Mouse (Mus musculus) brain, embryonic 18.5 days (tissue): ENCODE data around the gene Heatr6.

Experiments
- DNase-seq: peaks from one replicate; pipeline ENCODE4 v3.0.0-alpha.2; 2012; ENCODE audit warnings: low read depth, low spot score

Gene Heatr6

DNA sequence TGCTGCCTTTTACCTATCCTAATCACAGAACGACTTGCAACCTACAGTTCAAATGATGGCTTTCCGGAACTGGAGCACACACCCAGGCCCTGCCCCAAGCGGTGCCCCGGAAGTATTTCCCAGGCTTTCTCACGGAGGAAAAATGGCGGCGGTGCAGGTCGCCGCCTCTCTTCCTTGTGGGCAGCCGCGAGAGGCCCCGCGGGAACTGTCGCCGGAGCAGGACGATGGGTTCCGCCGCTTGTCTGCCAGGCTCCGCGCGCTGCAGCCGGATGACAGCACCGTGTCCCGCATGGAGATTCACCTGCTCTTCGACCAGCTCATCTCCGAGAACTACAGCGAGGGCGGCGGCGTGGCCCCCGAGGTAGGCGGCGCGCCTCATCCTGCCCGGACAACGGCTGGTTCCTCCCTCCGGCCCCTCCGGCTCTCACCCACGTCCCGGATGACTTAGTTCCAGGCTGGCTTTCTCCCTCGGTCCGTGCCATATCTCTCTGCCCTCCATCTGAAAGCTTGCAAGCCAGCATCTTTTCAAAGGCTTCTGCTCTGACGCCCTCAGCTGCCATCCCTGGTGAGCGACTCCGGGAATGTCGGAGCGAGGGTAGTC lies at the start of gene Heatr6:
TSS of gene Heatr6 (plus strand) at position 116 of the 601 bp plus-strand sequence.
- peak; percentile 82 for DNase-seq

DNA sequence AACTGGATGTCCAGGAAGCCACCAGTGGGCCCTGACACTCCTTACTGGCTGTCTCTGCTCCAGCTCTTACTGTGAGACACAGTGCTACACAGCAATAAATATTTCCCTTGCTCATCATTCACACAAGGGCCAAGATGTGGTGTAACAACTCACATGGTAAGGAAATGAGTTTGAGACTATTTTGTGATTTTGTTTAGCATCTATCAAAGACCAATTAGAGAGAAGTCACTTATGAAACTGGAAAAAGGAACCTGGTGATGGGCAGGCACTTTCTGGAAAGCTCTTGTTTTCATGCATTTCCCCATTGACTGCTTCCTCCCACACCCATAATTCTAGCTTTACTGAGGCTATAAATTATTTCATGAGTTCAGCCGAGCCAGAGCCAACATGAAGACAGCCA lies 49.8 kb upstream of the Heatr6 start, which contains the start of gene Wfdc17:
TSS of gene Wfdc17 (plus strand) at position 287 of the 400 bp plus-strand sequence.
- DNase-seq, result no peak

DNA sequence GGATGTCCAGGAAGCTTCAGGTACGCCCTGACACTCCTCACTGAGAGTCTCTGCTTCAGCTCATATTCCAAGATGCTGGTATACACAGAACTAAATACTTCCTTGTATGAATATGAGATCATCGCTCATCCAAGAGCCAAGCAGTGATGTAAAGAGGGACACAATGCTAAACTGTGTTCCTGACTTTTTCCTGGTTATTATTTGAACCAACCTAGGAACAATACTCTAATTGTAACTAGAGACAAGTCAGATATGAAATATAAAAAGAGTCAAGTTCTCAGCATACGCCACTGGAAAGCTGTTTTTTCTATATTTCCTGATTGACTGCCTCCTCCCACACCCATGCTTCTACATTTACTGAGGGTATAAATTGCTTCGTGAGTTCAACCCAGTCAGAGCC lies 44.8 kb upstream of the Heatr6 start, which contains the start of gene Wfdc18:
TSS of gene Wfdc18 (plus strand) at position 301 of the 400 bp plus-strand sequence.
- DNase-seq, result no peak

DNA sequence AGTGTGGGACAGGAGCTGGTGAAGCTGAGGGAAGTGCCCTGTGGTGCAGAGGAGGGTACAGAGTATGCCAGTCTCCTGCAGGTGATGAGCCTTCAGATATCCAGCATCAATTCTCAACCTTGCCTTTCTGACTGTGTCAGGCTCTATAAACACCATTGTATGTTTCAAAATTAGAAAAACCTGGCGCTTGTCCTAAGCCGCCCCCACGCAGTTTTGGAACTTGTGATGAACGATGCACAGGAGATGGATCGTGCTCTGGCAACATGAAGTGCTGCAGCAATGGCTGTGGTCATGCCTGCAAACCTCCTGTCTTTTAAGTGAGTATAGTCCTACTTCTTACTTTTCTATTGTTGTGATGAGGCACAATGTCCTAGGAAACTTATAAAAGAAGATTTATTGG lies 43.8 kb upstream of the Heatr6 start:
- no peak for DNase-seq

DNA sequence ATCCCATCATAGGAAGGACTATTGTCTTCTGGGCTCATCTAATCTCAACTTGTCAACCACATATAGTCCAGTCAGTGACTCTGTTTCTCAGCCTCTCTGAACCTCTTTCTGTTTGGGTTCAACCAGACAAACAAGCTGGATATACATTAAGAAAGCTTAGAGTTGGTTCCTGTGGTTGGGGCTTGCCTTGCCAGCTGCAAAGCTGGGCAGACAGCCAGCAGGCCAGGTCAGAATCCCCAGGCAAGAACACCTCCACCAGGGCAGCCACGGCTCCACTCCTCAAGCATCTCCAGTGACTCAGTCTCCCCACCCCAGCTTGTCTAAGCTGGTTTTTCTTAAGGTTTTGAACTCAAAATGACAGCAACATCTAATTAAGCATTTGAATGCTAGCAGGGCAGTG lies 40.8 kb upstream of the Heatr6 start:
- DNase-seq, result no peak

DNA sequence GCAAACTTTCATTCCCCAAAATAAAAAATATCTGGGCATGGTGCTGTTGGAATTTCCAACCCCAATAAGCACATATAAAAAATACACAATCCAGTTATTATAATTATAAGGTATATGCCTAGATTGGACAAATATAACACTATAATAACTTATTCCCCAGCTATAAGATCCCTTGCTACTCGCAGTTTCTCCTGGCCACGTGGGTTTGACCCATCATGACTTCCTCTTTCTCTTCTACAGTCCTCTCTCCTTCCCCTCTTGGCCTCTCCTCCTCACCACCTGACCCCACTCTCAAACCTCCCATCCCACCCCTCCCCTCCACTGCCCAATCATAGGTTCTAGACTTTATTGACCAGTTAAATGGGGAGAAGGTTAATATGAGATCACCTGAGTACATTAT lies 39.6 kb upstream of the Heatr6 start:
- DNase-seq, result no peak

DNA sequence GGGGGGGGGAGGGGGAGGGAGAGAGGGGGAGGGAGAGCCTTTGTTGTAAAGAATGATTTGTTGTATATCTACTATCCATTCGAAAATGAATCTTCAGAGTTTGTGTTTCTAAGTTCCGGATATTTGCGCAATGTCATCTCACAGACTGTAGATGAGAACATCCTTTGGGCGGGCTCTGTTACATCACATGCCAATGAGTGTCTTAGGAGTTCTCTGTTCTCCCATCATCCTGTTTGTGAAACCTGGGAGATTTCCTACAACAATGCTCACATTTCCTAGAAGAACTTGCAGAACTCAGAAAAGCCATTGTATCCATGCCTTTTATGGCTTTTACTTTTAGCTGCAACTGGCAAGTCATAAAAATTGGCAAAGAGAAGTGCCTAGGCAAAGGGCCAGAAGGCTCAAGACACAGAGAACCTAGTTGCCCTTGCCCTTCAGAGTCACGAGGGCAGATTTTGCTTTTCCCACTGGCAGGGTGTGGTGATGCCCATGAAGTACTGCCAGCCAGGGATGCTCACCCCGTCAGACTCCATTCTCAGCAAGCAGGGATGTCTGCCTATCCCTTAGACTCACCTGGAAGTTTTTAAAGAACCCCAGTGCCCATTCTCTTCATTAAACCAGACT lies 36.3 kb upstream of the Heatr6 start:
- no peak for DNase-seq

DNA sequence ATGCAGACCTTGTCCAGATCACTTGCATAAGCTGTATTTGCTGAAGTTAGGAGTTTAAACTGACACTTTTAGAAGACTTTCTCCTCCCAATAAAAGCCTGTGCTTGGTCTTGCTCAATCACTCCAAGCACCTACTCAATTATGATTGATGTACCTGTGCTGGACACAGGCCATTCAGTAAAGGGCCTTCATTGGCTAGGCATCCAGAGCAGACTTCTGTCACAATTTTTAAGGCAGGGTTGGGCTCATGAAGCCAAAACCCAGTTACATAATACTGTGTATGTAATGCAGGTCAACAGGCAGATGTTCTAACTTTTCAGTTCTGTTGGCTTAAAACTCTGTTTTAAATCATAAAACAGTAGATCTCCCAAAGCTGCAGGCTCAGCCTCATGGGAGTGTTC lies 32.7 kb upstream of the Heatr6 start:
- DNase-seq, result no peak

DNA sequence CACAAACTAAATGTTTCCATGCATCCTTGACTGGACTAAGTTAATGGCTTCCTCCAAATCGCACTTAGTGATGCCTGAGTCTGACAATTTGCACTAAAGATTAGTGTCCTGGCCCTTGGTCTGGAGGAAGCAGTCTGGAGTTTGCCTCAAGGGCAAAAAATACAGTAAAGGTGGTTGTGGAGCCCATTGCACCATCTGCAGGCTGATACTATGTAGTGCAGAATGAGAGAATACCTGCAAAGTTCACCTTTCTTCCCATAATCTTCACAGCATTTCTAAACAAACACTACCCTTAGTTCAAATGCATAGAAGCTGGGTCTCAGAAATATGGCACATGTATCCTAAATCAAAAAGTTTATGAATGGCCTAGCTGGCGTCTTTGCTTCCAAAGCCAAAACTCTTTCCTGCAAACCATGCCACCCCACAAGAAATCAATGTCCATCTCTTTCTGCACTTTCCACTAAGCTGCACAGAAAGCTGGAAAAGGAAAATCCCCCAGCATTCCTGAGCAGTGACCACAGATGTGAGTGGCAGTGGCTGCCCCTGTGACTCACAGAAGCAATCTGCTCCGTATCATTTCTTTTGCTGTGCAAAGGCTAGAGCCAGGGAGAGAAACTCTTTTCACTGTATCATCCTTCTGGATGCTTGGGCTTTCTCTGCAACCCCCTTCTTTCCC lies 24.6 kb upstream of the Heatr6 start:
- no peak for DNase-seq

DNA sequence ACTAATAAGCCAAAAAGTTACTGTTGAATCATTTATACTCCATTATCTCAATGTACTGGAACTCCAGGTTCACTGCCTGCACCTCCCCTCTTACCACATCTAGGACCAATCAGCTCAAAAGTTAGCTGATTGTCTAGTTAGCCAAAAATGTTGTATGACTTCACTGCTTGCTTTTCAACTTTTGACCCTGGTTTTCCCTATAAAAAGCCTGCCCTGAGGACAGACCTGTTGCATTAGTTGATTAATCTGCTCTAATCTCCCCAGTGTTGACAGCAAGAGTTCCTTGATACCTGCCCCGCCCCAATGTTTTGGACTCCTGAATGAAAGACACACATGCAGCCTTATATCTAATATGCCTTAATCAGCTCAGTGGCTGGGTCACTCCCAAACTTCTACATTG lies 22.4 kb upstream of the Heatr6 start:
- DNase-seq, result no peak

DNA sequence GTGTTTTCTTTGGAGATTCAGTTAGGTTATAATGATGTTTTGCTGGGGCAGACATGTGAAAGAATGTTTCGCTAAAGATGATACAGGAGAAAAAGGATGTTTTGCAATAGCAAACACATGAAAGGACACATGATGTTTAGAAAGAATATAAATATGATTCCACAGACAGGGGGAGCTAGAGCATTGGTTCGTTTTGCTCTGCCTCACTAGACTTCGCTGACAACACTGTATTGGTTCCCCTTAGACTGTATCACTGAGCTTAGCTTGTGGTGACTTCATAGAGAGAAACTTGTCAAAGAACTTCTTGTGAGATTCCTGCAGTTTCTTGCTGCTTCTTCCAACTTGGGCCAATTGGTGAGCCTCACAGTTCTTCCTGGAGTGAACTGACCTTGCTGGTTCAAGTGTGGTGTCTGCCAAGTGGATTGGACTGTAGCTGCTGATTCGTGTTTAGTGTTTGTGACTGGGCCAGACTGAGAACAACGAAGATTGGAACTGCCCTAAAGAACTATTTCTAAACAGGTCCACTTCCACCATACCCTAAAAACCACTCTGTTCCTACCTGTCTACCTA lies 20.3 kb upstream of the Heatr6 start:
- no peak for DNase-seq

DNA sequence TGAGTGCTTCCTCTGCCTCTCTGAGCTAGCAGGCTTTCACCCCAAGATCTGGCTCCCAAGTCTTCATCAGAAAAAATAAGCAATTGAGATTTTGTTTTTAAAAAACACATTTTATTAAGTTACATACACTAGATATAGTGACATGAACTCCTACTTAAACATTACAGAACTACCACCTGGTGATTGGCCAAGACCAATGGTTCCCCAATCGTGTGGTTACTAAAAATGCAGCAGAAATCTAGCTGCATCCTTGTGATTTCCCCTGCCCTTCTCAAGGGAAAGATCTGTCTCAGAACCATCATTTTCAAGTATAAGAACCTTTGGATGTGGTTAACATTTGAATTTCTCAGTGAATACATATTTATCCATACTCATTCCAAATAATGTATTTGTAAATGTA lies 19.3 kb upstream of the Heatr6 start:
- DNase-seq, result no peak

DNA sequence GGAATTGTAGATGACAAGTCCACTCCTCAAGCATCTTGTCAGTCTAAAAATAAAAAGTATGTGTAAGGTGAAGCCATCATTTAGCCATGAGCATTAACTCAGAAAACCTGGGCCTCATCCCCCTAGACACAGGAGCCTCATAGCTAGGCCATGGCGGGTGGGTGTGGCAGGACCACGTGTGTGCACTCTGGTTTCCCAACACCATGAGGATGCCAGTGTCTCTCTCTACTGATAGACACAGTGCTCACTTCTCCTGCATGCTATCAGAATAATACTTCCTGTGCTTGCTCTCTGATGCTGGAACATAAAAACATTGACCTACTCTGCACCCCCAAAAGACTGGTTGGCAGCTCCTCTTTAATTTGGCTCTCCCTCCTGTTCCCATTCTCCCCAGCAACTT lies 17.6 kb upstream of the Heatr6 start:
- DNase-seq, result no peak

DNA sequence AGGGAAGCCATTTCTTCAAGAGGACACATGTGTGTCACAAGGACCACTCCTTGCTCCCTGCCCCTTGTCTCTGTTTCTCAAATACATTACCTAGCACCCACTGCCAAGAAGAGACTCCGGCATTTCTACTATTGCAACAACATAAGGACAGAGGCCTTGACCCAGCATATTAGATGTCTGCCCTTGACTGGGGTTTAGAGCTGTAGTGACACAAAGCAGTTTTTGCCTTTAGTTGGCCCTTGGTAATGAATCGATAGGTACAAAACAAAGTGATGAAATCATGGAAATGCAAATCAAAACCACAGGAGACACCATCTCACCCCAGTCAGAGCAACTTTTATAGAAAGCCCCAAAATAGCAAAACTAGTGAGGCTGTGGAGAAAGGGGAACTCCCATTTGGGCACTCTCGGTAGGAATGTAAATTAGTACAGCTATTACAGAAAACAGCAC lies 16.4 kb upstream of the Heatr6 start:
- no peak for DNase-seq

DNA sequence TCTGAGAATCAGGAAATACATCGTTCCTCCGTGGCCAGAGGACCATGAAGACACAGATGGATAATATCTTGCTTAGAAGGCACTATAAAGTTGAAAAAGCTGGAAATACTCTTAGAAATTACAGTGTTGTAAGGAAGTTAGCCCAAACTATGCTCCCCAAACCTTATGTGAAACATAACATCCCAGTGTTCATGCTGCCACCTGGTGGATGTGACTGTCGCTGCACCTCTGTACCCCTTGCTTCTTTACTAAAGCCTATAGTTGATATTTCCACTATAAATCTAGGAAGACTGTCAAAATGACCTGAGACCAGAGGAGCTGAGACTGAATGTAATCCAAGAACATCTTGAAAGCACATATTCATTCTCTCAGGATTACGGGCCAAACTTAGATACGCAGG lies 14.3 kb upstream of the Heatr6 start:
- DNase-seq, result peak; percentile 34

DNA sequence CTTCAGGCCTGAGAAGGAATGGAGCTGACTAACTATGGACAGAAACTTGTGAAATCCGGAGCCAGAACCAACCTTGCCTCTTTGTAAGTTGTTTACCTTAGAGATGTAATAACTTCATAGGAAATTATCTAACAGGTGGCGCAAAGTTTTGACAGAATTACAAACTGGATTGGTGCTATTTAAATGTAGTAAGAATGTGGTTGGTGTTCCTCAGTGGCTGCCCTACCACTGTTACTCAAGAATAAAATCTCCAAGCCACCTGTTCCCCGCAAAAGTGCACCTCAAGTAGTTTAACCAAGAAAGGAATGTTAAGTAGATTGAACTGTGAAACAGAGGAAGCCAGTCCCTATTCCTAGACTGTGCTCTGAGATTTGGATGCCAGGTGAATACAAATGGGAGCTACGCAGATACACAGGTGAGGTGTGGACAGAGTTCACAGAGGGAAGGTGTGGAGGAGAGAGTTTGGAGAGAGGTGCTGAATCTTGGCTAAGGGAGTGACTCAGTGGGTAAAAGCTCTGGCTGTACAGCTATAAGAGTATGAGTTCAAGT lies 13.0 kb upstream of the Heatr6 start:
- no peak for DNase-seq

DNA sequence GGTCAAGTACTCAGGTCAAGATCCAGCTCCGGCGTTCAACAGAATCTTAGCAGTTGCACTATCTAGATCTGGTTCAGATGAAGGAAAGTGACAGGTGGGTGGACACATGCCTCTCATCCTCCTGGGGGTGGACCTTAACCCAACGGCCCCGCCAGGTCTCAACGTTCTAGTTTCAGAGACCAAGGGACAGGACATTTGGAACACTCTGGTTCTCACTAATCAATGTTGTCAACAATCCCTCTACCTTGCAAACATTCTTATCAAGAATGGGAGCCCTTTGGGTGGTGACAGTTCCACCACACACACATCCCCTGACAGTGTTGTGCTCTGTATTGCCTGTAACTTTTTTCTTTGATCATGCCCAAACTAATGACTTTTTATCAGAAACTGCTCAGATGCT lies 11.7 kb upstream of the Heatr6 start:
- DNase-seq, result no peak

DNA sequence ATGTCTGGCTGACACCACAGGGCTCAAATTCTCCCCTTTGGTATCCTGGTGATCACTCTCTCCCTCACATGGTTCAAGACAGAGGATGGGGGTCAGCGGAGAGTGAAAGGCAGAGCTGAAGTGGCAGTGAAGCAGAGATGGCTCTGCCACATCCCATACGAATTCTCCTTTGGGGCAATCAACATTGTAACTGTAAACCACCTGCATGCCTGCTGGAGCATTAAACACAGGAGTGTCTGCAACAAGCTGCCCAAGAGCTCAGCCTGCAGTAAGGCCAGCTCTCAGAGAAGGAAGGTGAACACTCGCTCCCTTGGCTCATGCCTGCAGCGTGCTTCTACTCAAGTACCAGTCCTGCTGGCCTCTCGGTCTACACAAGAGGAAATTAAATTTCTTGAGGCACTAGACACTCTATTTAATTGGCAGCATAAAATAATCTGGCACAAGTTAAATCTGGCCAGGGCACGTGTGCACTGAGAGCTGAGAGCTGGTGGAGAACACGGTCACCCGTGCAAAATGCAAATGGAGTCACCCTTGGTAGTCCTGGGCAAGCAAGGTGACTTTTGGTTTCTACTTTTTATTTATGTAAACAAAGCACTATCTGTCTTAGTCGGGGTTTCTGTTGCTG lies 10.7 kb upstream of the Heatr6 start:
- no peak for DNase-seq

DNA sequence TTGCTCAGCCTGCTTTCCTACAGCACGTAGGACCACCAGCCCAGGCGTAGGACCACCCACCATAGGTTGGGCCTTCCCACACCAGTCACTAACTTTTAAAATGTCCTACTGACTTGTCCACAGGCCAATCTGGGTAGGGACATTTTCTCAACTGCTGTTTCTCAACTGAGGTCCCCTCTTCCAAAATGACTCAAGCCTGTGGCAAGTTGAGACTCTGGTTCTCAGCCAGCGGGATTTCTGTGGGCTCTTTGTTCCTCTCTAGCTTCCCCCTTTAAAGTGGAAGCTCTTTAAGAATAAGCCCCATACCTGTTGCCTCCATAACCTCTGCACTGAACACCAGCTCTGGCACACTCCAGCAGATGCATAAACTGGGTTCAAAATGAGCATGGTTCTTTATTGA lies 10.0 kb upstream of the Heatr6 start:
- no peak for DNase-seq

DNA sequence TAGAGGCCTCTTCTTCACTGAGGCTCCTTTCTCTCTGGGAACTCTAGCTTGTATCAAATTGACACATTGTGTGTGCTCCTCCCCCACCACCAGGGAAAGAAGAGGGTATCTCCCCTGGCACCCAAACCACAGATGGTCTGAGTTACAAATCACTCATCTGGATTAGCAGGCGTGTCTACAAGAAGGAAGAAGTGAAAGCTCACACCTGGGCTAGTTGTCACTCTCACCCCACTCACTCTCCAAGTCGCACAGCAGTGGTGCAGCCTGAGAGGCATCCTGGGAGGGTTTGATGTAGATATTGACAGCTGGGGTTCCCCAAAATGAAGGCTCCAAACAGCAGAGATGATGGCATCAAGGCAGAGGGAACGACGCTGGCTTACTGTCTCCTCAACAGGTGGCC lies 7.3 kb upstream of the Heatr6 start:
- DNase-seq, result no peak

DNA sequence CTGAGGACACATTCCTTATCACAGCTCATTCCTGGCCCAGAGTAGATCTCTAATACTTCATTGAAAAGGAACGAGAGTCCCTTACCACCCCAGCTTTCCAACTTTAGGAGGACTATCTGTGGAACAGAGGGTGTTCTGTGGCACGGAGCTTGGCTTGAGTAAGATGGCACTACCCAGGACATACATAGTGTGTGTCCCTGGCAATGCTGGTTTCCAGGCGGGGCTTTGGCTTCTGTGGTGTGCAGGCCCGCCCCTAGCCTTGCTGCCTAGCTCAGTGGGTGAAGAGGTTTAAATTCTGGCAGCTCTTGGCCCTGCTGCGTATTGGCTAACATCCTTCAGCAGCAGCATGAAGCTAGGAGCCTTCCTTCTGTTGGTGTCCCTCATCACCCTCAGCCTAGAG lies 6.8 kb upstream of the Heatr6 start, which contains the start of gene Wfdc21:
TSS of gene Wfdc21 (plus strand) at position 260 of the 400 bp plus-strand sequence.
- DNase-seq, result no peak
